22 mouse cellular contexts compared by ENCODE assay signal in genomic region chr1:92044868-92045267, GRCm38 (mm10).
DNase-seq lines count a peak whose midpoint lies in the region; ATAC-seq and TF ChIP-seq lines count a peak whose summit lies in the region.
"Had no signal": no experiment of that assay in that cellular context is flagged by ENCODE, and none has a peak within 500 bp of the region (broad histone marks: within the 10 kb centered on the region; RNA-seq: fewer than 3 reads in every experiment).

No protein-coding gene starts in this region.

- no peak overlapping the region for H3K9ac ChIP-seq in hindbrain, embryonic 11.5 days (ENCODE audit: low read depth, low read length)
- H3K9ac ChIP-seq: liver, embryonic 15.5 days; lung, embryonic 14.5 days had no signal

- DNase-seq in gastrocnemius, adult 2 months, result no peak
- no peak for DNase-seq in gastrocnemius, adult 18-20 months (ENCODE audit: low spot score)
- peak; percentile 14 for DNase-seq in cerebellum, adult 11 months
- peak; percentile 23 for DNase-seq in cerebellum, adult 8-10 months
- DNase-seq in cerebellum, postnatal 36 days, result peak; percentile 28 to 33
- no peak for DNase-seq in hindbrain, embryonic 11.5 days (ENCODE audit: low spot score)
- DNase-seq in testis, postnatal 10 days (ENCODE audit: low spot score), result no peak
- no peak for DNase-seq in kidney, adult 8-10 months
- DNase-seq: adrenal gland, postnatal 25 days; gastrocnemius, postnatal 14 days; kidney, adult 18-20 months; kidney, postnatal 36 days; layer of hippocampus, postnatal 36 days; left cerebral cortex, postnatal 4 days; lung, embryonic 14.5 days; lung, postnatal 14 days; midbrain, embryonic 14.5 days had no signal

- H3K4me2 ChIP-seq in hindbrain, embryonic 11.5 days (replicated peaks; ENCODE audit: low read depth, low read length), result no peak overlapping the region
- H3K4me2 ChIP-seq: heart, embryonic 12.5 days; liver, embryonic 15.5 days; lung, embryonic 14.5 days had no signal

- H3K36me3 ChIP-seq in hindbrain, embryonic 11.5 days (ENCODE audit: control insufficient read depth, insufficient read depth, low read length), result no peaks in the 10 kb centered on the region
- H3K36me3 ChIP-seq: heart, embryonic 12.5 days; liver, embryonic 15.5 days had no signal

- H3K27ac ChIP-seq in gastrocnemius, adult 2 months, result peak overlapping the region; percentile 70
- no peak overlapping the region for H3K27ac ChIP-seq in hindbrain, embryonic 11.5 days (ENCODE audit: low read depth, low read length)
- H3K27ac ChIP-seq: liver, embryonic 15.5 days had no signal

- no peak for ATAC-seq in hindbrain, embryonic 11.5 days (ENCODE audit: low FRiP score)
- ATAC-seq: forebrain, embryonic 16.5 days; hindbrain, embryonic 16.5 days had no signal

- 0 out of 2 replicates have a peak, but pooled peaks have one; percentile 4 for TF ChIP-seq CTCF in gastrocnemius, adult 2 months (IDR thresholded peaks at IDR 0.05)

- H3K4me3 ChIP-seq in gastrocnemius, adult 2 months, result no peak overlapping the region
- no peak overlapping the region for H3K4me3 ChIP-seq in hindbrain, embryonic 11.5 days (ENCODE audit: low read depth, low read length)
- H3K4me3 ChIP-seq: erythroblast, embryonic 14.5 days; heart, embryonic 12.5 days; liver, embryonic 15.5 days had no signal

- intact Hi-C loops in gastrocnemius, adult 2 months (cut with DNase I), result no loop called here

- H3K27me3 ChIP-seq in hindbrain, embryonic 11.5 days (ENCODE audit: control insufficient read depth, insufficient read depth, low read length), result no peaks in the 10 kb centered on the region
- H3K27me3 ChIP-seq: heart, embryonic 12.5 days; liver, embryonic 15.5 days had no signal

- H3K9me3 ChIP-seq in hindbrain, embryonic 11.5 days (ENCODE audit: control insufficient read depth, low read length), result no peaks in the 10 kb centered on the region
- H3K9me3 ChIP-seq: heart, embryonic 12.5 days; liver, embryonic 15.5 days had no signal

- no peaks in the 10 kb centered on the region for H3K4me1 ChIP-seq in hindbrain, embryonic 11.5 days (replicated peaks; ENCODE audit: control insufficient read depth, insufficient read depth, low read length)

- 89% methylated on average over 3 of the region's 3 CpGs for WGBS in hindbrain, embryonic 11.5 days

Comparison
In these comparisons a context has a peak if more than half of its experiments do, and no peak if none do; other contexts are left out.
1. DNase-seq: peak in cerebellum, adult 11 months (single experiment), cerebellum, adult 8-10 months (single experiment) and cerebellum, postnatal 36 days (2 of 2); none in gastrocnemius, adult 2 months (single experiment), gastrocnemius, adult 18-20 months (single experiment), hindbrain, embryonic 11.5 days (single experiment), testis, postnatal 10 days (single experiment) and kidney, adult 8-10 months (0 of 2).